Mouse (Mus musculus): Measurements from ENCODE around the gene Pdzrn4. TPM values are rescaled to one million over a fixed set of nuclear protein-coding genes. Genes with fewer than 3 reads are reported as not detected.
"Not testable (repeated sequence)": the region's sequence is repeated elsewhere in the genome, so short reads cannot be mapped to it uniquely, and the experiment has no call there.

Gene Pdzrn4
- total RNA-seq (2021) = 10 to 100 TPM; 11.4 to 11.5 TPM
- long read RNA-seq, experiment 1, partial matches to known transcripts = 3 of 7 reads
- long read RNA-seq, experiment 1, other reads (novel, unspliced or antisense) = 1 of 7 reads
- long read RNA-seq, experiment 2, partial matches to known transcripts = 3 of 7 reads
- long read RNA-seq, experiment 2, other reads (novel, unspliced or antisense) = 1 of 7 reads

GRCm38 (mm10) chr15:92396770-92397608 lies at the start of gene Pdzrn4:
Pdzrn4 (plus strand) TSS chr15:92396881.
- peak; percentile 5 for TF ChIP-seq CTCF (IDR thresholded peaks at IDR 0.05)
- DNase-seq (ENCODE audit: extremely low spot score in 1 of 2, low spot score in 2 of 2) = peak; percentile 47 to 56
- H3K4me3 ChIP-seq = peak within 1 kb of the TSS; percentile 64
- peak within 1 kb of the TSS; percentile 80 for H3K27ac ChIP-seq
- intact Hi-C loops (cut with DNase I) = no loop called here

DNA sequence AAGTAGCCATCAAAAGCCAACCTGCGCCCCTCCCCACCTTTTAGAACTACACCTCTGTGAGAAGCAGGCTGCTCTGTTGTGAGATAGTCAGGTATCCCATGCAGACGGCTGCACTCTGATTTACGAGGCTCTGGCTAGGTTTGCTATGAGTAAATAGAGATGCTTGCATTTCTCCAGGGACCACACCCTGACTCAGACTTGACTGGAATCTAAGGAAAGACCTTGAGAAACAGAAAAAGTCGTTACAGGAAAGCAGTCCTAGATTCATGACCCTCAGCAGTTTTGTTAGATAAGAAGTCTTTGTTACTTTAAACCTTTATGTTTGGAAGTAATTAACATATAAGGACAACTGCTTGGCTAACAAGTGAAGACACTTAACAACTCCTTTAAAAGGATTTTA lies 49.3 kb upstream of the Pdzrn4 start:
- H3K4me3 ChIP-seq = no peak overlapping the region
- TF ChIP-seq CTCF (IDR thresholded peaks at IDR 0.05) = no peak
- H3K27ac ChIP-seq = no peak overlapping the region
- no peak for DNase-seq (ENCODE audit: extremely low spot score in 1 of 2, low spot score in 2 of 2)
- intact Hi-C loops (cut with DNase I) = no loop called here

- no peak overlapping the region for H3K27ac ChIP-seq
- TF ChIP-seq CTCF (IDR thresholded peaks at IDR 0.05) = no peak
- DNase-seq (ENCODE audit: extremely low spot score in 1 of 2, low spot score in 2 of 2) = no peak
- H3K4me3 ChIP-seq = no peak overlapping the region
- intact Hi-C loops (cut with DNase I) = no loop called here
Observed at GRCm38 (mm10) chr15:92347902-92348301, 48.8 kb upstream of the Pdzrn4 start.

- intact Hi-C loops (cut with DNase I); H3K4me3 ChIP-seq; H3K27ac ChIP-seq; DNase-seq (ENCODE audit: extremely low spot score in 1 of 2, low spot score in 2 of 2): not testable (repeated sequence)
Observed at GRCm38 (mm10) chr15:92348453-92348852, 48.2 kb upstream of the Pdzrn4 start.

DNA sequence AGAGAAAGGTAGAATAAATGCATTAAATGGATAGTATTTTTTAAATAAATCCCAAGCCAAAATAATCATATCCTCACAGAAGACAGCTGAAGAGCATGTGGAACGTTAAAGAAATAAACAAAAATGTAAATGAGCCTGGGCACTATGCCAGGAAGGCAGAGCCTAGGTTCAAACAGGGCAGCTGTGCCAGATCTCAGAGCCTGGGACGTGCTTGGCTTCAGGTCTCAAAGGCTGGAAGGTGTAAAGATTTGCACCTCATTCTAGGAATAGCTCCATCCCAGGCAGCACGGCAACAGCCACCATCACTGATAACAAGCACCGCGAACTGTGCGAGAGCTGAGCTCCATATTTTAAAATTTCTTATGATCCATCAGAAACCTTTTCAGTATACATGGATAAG lies 32.5 kb upstream of the Pdzrn4 start:
- no peak overlapping the region for H3K4me3 ChIP-seq
- DNase-seq (ENCODE audit: extremely low spot score in 1 of 2, low spot score in 2 of 2) = no peak
- no peak for TF ChIP-seq CTCF (IDR thresholded peaks at IDR 0.05)
- intact Hi-C loops (cut with DNase I) = no loop called here
- no peak overlapping the region for H3K27ac ChIP-seq

DNA sequence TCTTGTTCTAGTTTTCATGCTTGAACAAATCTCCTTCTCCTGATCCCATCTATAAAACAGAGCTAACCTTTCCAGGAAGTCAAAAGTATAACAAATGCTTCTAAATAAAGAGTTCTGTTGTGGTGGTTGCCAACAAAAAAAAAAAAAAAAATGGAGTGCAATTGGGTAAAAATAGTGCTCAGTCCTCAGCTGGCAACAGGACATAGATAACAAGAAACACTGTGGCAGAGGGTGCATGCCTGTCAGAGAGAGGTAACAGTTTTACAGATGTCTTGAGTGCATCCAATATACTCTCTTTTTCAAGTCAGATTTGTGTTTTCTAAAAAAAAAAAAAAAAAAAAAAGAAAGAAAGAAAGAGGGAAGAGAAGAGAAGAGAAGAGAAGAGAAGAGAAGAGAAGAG lies 32.1 kb upstream of the Pdzrn4 start:
- no peak for TF ChIP-seq CTCF (IDR thresholded peaks at IDR 0.05)
- Histone ChIP-seq H3K27ac (no peak overlapping the region), H3K4me3 (no peak overlapping the region)
- no peak for DNase-seq (ENCODE audit: extremely low spot score in 1 of 2, low spot score in 2 of 2)
- intact Hi-C loops (cut with DNase I) = no loop called here

- intact Hi-C loops (cut with DNase I) = no loop called here
- no peak overlapping the region for H3K4me3 ChIP-seq
- H3K27ac ChIP-seq = no peak overlapping the region
- no peak for TF ChIP-seq CTCF (IDR thresholded peaks at IDR 0.05)
- DNase-seq (ENCODE audit: extremely low spot score in 1 of 2, low spot score in 2 of 2) = no peak
Observed at GRCm38 (mm10) chr15:92394811-92395210, 1.9 kb upstream of the Pdzrn4 start.

GRCm38 (mm10) chr15:92398747-92399146 lies 2.1 kb downstream of the Pdzrn4 start:
- intact Hi-C loops (cut with DNase I) = no loop called here
- peak; percentile 34 for TF ChIP-seq CTCF (IDR thresholded peaks at IDR 0.05)
- peak; percentile 17 to 26 for DNase-seq (ENCODE audit: extremely low spot score in 1 of 2, low spot score in 2 of 2)
- peak overlapping the region; percentile 18; the same call in 1 of the 2 replicates for H3K4me3 ChIP-seq
- no peak overlapping the region for H3K27ac ChIP-seq

DNA sequence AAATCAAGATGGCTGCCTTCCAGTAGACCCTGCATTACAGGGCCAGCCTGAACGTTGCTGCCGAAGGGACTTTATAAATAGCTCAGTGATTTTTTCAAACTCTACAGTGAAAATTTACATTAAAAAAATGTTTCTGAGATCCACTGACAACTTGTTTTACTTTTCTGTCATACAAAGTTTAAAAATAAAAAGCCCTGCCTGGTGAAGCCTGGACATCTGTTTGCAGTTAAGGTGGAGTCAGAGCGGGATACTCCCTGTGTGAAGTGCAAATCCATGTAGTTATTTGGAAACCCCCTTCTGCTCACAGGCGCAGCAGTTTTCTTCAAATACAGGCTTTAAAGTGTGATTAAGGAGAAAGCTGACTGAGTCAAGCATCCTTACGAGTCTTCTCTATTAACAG lies 2.6 kb downstream of the Pdzrn4 start:
- no peak for DNase-seq (ENCODE audit: extremely low spot score in 1 of 2, low spot score in 2 of 2)
- Histone ChIP-seq H3K27ac (no peak overlapping the region), H3K4me3 (no peak overlapping the region)
- intact Hi-C loops (cut with DNase I) = no loop called here
- TF ChIP-seq CTCF (IDR thresholded peaks at IDR 0.05) = no peak

GRCm38 (mm10) chr15:92401554-92401953 lies 4.9 kb downstream of the Pdzrn4 start:
- TF ChIP-seq CTCF (IDR thresholded peaks at IDR 0.05) = no peak
- no peak overlapping the region for H3K4me3 ChIP-seq
- DNase-seq (ENCODE audit: extremely low spot score in 1 of 2, low spot score in 2 of 2) = no peak
- H3K27ac ChIP-seq = no peak overlapping the region
- intact Hi-C loops (cut with DNase I) = no loop called here

DNA sequence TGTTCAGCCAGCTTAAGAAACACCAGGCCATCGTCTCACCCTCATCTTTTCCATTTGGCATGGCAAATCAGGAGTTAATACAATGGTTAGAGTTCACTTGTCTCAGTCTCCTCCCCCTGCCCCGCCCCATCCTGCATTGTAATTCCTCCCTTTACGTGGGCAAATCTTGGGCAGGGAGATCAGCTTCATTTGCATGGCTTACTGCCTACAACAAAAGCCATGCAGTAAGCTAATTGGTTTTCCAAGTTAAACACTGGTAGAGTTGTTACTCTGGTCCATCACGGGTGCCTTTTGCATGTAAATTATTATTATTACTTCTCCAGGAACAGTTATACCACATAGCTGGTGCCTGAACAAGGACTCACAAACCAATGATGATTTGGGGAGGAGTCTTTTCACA lies 18.6 kb downstream of the Pdzrn4 start:
- intact Hi-C loops (cut with DNase I) = no loop called here
- no peak overlapping the region for H3K27ac ChIP-seq
- no peak for TF ChIP-seq CTCF (IDR thresholded peaks at IDR 0.05)
- no peak for DNase-seq (ENCODE audit: extremely low spot score in 1 of 2, low spot score in 2 of 2)
- no peak overlapping the region for H3K4me3 ChIP-seq

DNA sequence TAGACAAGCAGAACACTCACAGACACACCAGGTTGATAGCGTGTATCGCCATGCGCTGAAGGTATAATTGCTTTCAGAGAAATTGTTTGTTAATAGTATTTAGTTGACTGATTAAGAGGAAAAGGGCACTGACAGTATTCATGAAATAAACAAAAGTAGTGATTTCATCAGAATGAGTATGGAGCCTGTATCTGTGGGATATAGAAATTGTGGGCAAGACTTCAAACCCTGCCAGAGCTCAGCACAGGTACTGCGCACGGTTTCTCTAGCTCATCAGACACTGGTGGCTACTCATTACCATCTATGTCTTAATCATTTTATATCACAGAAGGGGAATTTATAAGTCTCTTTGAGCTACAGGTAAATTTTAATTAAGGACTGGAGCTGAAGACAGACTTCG lies 19.5 kb downstream of the Pdzrn4 start:
- no peak for DNase-seq (ENCODE audit: extremely low spot score in 1 of 2, low spot score in 2 of 2)
- intact Hi-C loops (cut with DNase I) = no loop called here
- TF ChIP-seq CTCF (IDR thresholded peaks at IDR 0.05) = no peak
- Histone ChIP-seq H3K4me3 (no peak overlapping the region), H3K27ac (no peak overlapping the region)

DNA sequence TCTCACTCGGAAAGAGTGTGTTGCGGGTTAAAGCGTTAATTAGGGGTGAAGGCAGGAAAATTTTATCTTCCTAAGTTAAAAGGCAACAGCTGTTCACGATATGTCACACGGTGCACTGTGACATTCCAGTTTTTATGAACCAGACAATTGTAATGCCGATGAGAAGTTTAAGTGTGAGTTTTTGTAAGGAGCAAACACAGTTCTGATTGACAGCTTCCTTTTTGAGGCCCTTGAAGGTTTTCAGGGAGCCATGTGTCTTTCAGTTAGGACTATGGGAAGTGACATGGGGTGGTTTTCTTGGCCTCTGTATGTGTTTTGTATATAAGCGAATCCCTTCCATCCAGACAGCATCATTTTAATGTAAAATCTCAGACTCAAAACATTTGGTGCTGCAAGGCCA lies 20.0 kb downstream of the Pdzrn4 start:
- no peak for TF ChIP-seq CTCF (IDR thresholded peaks at IDR 0.05)
- Histone ChIP-seq H3K27ac (no peak overlapping the region), H3K4me3 (no peak overlapping the region)
- intact Hi-C loops (cut with DNase I) = no loop called here
- no peak for DNase-seq (ENCODE audit: extremely low spot score in 1 of 2, low spot score in 2 of 2)

Data from left cerebral cortex, adult 2 months (tissue).